In the genomic region with DNA sequence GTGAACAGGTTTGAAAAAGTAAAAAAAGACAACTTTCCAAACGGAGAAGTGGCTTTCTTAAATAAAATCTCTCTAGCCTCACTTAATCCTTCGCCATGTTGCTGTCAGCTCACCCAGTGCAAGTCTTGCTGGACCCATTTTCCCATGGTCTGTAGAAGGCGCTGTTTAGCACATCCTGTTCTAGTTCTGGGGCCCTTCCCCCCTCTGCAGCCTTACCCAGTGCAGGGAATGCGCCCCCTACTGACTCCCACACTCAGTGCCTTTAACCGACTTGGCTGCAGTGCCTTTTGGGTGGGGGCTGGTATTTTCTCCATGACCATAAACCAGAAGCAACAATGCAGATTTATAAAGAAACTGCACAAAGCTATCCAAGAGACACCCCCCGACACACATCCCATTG, we compare ENCODE assay signal across 7 mouse cellular contexts. TPM values are rescaled to one million over a fixed set of nuclear protein-coding genes. Genes with fewer than 3 reads are reported as not detected.
DNase-seq lines count a peak whose midpoint lies in the region; ATAC-seq lines count a peak whose summit lies in the region.

No protein-coding gene starts in this region.

- peak; percentile 85 for DNase-seq in adrenal gland, adult 8-10 months
- DNase-seq in embryo, embryonic 9.5 days (ENCODE audit: extremely low spot score), result peak; percentile 90
- peak; percentile 73 to 90 for DNase-seq in gastrocnemius, postnatal 4 days (ENCODE audit: low spot score in 2 of 2)
- DNase-seq in left cerebral cortex, postnatal 36 days (ENCODE audit: low spot score in 2 of 2), result peak; percentile 86 to 88
- DNase-seq in midbrain, embryonic 11.5 days (ENCODE audit: low spot score, missing footprints), result peak; percentile 98
- DNase-seq in skeletal muscle tissue, adult 2 months (ENCODE audit: low read depth, low spot score), result peak; percentile 69

- peaks cover 25% of the 10 kb centered on the region for H3K4me1 ChIP-seq in intestine, embryonic 16.5 days (ENCODE audit: control insufficient read depth, insufficient read depth, low read length)
- H3K4me1 ChIP-seq in midbrain, embryonic 11.5 days (ENCODE audit: control insufficient read depth, insufficient read depth, low read length), result peaks cover 17% of the 10 kb centered on the region

- H3K9me3 ChIP-seq in intestine, embryonic 16.5 days (ENCODE audit: control insufficient read depth, low read length), result no peaks in the 10 kb centered on the region
- H3K9me3 ChIP-seq in midbrain, embryonic 11.5 days (ENCODE audit: control insufficient read depth, low read length), result no peaks in the 10 kb centered on the region; the same call in 1 of the 2 replicates

- H3K4me2 ChIP-seq in intestine, embryonic 16.5 days (ENCODE audit: low read depth, low read length), result peak overlapping the region; percentile 88
- H3K4me2 ChIP-seq in midbrain, embryonic 11.5 days, result peak overlapping the region; percentile 56

- peak overlapping the region; percentile 100 for H3K9ac ChIP-seq in intestine, embryonic 16.5 days (ENCODE audit: low read depth, low read length)
- H3K9ac ChIP-seq in midbrain, embryonic 11.5 days (ENCODE audit: low read length), result peak overlapping the region; percentile 100

- peak overlapping the region; percentile 98 for H3K4me3 ChIP-seq in intestine, embryonic 16.5 days (ENCODE audit: low read length)
- peak overlapping the region; percentile 92 for H3K4me3 ChIP-seq in midbrain, embryonic 11.5 days (ENCODE audit: low read depth, low read length)

- no peaks in the 10 kb centered on the region for H3K27me3 ChIP-seq in intestine, embryonic 16.5 days (replicated peaks; ENCODE audit: control insufficient read depth, insufficient read depth, low read length)
- H3K27me3 ChIP-seq in midbrain, embryonic 11.5 days (ENCODE audit: control insufficient read depth, insufficient read depth, low read length), result no peaks in the 10 kb centered on the region

- WGBS in intestine, embryonic 16.5 days, result 3% methylated on average over 6 of the region's 6 CpGs
- WGBS in midbrain, embryonic 11.5 days, result 6% methylated on average over 6 of the region's 6 CpGs

- peak overlapping the region; percentile 98 for H3K27ac ChIP-seq in intestine, embryonic 16.5 days (ENCODE audit: low read length)
- no peak overlapping the region for H3K27ac ChIP-seq in midbrain, embryonic 11.5 days (ENCODE audit: low read depth, low read length)

- H3K36me3 ChIP-seq in intestine, embryonic 16.5 days (ENCODE audit: control insufficient read depth, insufficient read depth, low read length), result peaks cover 6% of the 10 kb centered on the region; the same call in 1 of the 2 replicates
- peaks cover 16% of the 10 kb centered on the region; the same call in 1 of the 2 replicates for H3K36me3 ChIP-seq in midbrain, embryonic 11.5 days (ENCODE audit: control insufficient read depth, insufficient read depth, low read length)

- peak; percentile 47 for ATAC-seq in intestine, embryonic 16.5 days
- peak; percentile 36; the same call in 1 of the 2 replicates for ATAC-seq in midbrain, embryonic 11.5 days (ENCODE audit: low FRiP score)

- intact Hi-C loops in left cerebral cortex, postnatal 36 days (cut with DNase I), result loop anchor here (2.0 kb wide), 1 partner anchor 88 kb away; no protein-coding TSS in a partner anchor

RNA-seq across cellular contexts. Expression of a gene that starts 1.6 kb away (rescaled TPM):
- total RNA-seq in adrenal gland, adult 8-10 months (2022), result 10 to 100 TPM; 49.1 to 73.9 (median 56.2) TPM
- total RNA-seq in gastrocnemius, postnatal 4 days (2021), result 10 to 100 TPM; 48.9 to 49.4 TPM
- polyA plus RNA-seq in intestine, embryonic 16.5 days (2015; fragmentation: Nextera tagmentation; extraction: Ambion mirVana), result 0.88 and 1.0 TPM in 2 replicates
- 10 to 100 TPM; 80.9 to 85.3 TPM for total RNA-seq in left cerebral cortex, postnatal 36 days (2021)
- polyA plus RNA-seq in midbrain, embryonic 11.5 days (2014; fragmentation: Nextera tagmentation; extraction: Ambion mirVana), result 6.0 and 9.7 TPM in 2 replicates

RNA-seq across cellular contexts. Expression of a gene that starts 24.9 kb away (rescaled TPM):
- 10 to 100 TPM; 25.8 to 44.4 (median 34.9) TPM for total RNA-seq in adrenal gland, adult 8-10 months (2022)
- total RNA-seq in gastrocnemius, postnatal 4 days (2021), result 10 to 100 TPM; 23.3 to 26.0 TPM
- polyA plus RNA-seq in intestine, embryonic 16.5 days (2015; fragmentation: Nextera tagmentation; extraction: Ambion mirVana), result 8.5 and 10.2 TPM in 2 replicates
- 10 to 100 TPM; 25.8 to 37.3 TPM for total RNA-seq in left cerebral cortex, postnatal 36 days (2021)
- 23.8 and 24.6 TPM in 2 replicates for polyA plus RNA-seq in midbrain, embryonic 11.5 days (2014; fragmentation: Nextera tagmentation; extraction: Ambion mirVana)

RNA-seq across cellular contexts. Expression of a gene that starts 25.1 kb away (rescaled TPM):
- total RNA-seq in adrenal gland, adult 8-10 months (2022), result 100 to 1,000 TPM; 107 to 133 (median 132) TPM
- 10 to 100 TPM; 61.7 to 63.9 TPM for total RNA-seq in gastrocnemius, postnatal 4 days (2021)
- 84.8 and 99.3 TPM in 2 replicates for polyA plus RNA-seq in intestine, embryonic 16.5 days (2015; fragmentation: Nextera tagmentation; extraction: Ambion mirVana)
- total RNA-seq in left cerebral cortex, postnatal 36 days (2021), result 10 to 100 TPM; 54.0 to 74.1 TPM
- polyA plus RNA-seq in midbrain, embryonic 11.5 days (2014; fragmentation: Nextera tagmentation; extraction: Ambion mirVana), result 75.4 and 92.2 TPM in 2 replicates

RNA-seq across cellular contexts. Expression of a gene that starts 25.2 kb away (rescaled TPM):
- 10 to 100 TPM; 16.2 to 18.6 (median 17.9) TPM for total RNA-seq in adrenal gland, adult 8-10 months (2022)
- 1 to 10 TPM; 5.4 to 6.1 TPM for total RNA-seq in gastrocnemius, postnatal 4 days (2021)
- 3.4 and 5.9 TPM in 2 replicates for polyA plus RNA-seq in intestine, embryonic 16.5 days (2015; fragmentation: Nextera tagmentation; extraction: Ambion mirVana)
- 10 to 100 TPM; 17.5 to 21.3 TPM for total RNA-seq in left cerebral cortex, postnatal 36 days (2021)
- polyA plus RNA-seq in midbrain, embryonic 11.5 days (2014; fragmentation: Nextera tagmentation; extraction: Ambion mirVana), result 8.0 TPM in 2 replicates
